Mouse (Mus musculus): Measurements from ENCODE around the gene Cnppd1.

DNA sequence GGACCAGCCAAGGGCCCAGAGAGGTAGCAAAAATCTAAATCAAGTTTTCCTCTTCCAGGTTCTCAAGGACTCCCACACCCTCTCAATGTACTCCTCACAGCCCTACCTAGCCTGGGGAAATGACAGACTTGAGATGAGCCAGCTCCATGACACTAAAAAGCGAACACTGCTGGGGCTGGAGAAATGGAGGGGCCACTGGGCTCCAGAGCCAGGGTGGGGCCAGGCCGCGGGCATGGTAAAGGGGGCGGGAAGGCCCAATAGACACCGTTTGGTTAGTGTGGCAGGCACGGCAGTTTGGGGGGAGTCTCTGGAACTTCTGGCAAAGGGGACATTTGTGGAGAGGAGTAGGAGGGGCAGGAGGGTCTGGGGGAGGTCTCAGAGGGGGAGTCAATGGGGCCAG, 6.2 kb downstream of the Cnppd1 start:
- TF ChIP-seq POLR2A (IDR thresholded peaks at IDR 0.05; ENCODE audit: borderline replicate concordance, extremely low read depth, low read depth, low read length), result no peak
- TF ChIP-seq CTCF (IDR thresholded peaks at IDR 0.05; ENCODE audit: insufficient read depth, low read length), result no peak
